Mouse (Mus musculus) spleen, postnatal 4 days (tissue): ENCODE data around the gene Npr2.

Experiments
- DNase-seq, 2 experiments: peaks; one replicate each; pipeline ENCODE4 v3.0.0; 2022; ENCODE audit warnings: low spot score in 2 of 2

Gene Npr2

DNA sequence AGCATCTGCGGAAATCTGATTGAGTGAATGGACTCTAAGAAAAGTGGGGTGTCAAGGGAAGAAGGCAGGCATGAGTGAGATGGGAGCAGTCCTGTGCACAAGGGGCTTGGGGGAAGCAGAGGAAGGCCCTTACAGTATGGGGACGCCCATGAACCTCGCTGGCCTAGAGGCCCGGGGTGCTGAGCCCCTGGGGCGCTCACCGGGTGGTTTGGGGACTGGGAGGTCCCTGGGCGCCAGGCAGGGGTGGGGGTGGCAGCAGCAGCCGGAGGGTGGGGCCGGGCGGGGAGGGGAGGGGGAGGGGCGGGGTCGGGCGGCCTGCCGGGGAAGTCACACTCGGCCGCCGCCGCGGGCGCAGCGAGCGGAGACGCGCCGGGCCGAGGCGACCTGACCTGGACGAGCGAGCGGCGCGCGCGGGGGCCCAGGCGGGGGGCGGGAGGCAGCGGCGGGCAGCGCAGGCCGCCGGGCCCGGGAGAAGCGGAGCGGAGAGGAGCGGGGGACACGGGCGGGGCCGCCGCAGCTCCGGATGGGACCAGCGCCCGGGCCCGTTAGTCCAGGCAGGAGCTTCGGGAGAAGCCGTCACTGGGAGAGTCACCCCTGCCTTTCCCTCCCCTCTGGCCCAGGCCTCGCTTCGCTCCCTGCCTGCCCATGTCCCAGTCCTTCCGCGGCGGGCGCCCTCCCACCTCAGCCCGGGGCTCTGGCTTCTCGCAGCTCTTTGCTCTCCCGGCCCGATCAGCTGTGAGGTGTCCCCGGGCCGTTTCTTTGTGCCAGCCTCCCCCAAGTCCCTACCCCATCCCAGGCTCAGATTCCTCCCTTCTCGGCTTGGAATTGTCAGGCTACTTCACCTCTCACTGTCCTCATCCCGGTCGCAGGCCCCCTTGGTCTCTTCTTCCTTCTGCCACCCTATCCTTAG is at the start of gene Npr2:
Gene Npr2 (plus strand): TSS at position 890 of the 910 bp plus-strand sequence.
- peak; percentile 19 to 65 for DNase-seq

DNA sequence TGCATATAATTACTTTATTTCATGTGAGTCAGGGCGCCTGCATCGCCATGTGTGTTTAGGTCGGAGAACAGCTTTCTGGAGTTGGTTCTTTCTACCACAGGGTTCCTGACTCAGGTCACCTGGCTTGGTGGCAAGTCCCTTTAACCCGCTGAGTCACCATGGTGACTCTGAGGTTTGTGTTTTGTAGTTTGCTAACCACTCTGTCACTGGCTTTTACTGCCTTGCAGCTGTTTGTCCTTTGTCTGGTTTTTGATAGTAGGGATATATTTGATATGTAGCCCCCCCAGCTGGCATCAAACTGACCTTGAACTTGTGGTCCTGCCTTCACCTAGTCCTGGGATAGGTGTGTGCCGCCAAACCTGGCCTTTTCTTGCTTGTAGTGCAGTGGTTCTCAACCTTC is 49.5 kb upstream of the Npr2 start:
- DNase-seq = no peak

DNA sequence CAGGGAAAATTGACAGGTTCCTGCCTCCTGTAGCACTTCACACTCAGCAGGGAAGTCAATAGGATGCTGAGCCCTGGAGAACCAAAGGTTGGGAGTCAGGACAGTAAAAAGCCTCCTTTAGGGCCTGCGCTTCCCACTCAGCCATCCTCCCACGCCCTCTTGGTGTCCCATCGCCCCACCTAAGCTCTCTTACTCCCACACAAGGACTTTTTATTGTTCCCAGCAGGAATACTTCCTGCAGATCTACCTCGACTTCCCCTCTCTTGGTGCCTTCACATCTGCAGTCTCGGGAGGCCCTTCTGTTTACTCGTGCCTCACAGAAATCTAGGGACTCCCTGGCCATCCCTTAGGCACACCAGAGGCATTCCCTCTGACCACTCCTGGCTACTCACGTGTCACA is 48.3 kb upstream of the Npr2 start:
- DNase-seq = no peak

DNA sequence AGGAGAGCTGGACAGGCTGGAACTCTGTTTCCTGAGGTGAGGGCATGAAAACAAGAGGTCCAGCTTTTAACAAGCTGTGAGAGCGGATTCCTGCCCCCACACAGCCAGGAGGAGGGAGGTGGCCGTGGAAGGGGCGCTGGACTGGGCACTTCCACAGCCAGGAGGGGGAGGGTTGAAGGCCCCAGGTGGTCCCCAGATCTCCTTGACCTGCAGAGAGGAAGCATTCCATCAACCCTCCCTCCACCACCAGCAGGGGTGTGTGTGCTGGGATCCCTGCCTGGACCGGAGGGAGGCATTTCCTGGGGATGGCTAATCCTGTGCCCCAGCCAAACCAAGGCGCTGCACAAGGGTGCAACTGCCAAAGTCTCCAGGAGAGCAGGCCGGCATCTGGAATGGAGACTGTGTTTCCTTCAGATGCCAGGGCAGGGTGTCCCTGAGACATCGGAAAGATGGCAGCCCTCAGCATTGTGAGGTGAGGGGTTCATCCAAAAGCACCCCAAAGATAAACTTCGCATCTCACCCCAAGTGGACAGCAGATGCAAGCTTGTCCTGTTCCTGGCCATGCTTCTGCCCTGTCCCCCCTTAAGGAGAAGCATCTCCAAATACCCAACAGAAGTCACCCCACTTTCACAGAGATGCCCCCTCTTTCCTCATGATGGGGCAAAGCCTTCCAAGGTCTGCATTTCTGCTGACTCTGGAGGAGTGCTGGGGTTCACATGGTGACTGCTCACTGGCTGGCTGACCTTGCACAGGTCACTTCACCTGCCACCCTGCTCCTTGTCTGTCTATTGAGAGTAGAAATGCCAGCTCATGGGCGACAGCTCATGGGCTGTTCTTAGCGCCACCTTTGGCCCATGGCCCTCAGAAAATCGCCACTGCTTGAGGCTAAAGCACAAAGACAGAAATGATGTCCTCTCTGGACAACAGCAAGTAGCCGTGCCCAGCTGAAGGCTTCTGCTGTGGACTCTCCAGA is 47.0 kb upstream of the Npr2 start, which contains the start of gene Msmp:
Gene Msmp (minus strand): TSS at position 51 of the 973 bp plus-strand sequence.
- no peak for DNase-seq

DNA sequence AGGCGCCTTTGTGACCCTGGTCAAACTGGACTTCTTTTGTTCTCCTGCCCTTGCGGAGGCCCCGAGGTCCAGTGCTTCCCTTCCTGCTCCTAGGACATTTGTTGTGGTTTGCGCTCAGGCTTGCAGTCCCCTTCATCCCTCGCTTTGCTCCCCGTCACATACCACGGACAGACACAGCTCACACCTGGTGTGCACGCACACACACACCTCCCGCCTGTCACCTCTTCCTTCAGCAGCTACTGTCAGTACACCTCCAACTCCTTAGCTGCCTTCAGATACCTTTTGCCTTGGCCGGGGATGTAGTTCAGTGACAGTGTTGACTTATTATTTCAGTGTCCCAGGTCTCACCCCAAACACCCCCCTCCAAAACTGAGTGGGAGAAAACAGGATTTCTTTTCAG is 46.1 kb upstream of the Npr2 start:
- DNase-seq = no peak

DNA sequence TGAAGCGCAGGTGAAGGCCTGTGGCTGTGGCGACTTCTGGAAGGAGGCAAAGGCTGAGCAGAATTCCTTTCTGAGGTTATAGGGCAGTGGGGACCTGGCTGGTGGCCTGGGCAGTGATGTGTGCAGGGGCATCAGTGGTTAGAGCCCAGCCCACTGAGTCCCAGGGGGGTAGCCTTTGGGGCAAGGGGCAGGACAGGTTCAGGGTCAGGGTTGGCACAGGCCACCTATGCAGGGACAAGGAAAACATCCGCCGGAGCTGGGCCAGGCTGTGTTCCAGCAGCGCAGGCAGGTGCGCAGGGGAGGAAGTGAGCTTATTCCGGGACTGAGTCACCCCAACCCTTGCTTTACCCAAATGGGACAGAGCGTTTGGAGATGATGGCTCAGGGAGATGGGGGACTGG is 45.3 kb upstream of the Npr2 start:
- no peak for DNase-seq

DNA sequence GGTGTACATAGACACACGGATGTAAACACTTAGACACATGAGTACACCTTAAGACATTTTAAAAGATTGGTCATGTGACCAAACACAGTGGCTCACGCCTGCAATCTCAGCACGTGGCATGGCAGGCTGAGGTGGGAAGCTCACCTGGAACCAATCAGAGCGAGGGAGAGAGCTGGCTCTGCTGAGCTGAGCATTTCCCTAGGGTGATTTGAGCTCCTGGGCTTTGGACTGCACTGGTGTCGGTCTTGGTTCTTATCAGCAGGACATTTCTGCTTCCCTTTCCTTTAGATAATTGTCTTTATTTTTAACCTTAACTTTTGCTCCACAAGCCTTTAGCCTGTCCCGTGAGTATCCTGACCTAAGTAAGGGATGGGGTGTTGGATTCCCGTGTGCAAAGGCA is 44.1 kb upstream of the Npr2 start:
- DNase-seq = no peak

DNA sequence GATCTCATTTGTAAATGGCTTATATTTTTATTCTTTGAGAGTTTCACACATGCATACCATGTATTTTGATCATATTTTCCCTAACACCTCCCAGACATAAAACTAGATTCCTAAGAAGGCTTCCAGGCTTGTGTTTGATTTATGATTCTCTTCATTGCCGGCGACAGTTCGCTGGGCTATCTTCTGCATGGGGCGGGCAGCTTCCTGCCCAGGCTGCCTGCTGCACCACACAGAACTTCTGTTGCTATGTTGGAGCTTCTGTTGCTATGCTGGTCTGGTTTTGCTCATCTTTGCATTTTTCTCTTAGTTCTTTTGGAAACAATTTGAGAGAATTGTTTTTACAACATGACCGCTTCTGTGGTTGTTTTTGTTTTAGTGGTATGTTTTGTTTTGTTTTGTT is 40.2 kb upstream of the Npr2 start:
- DNase-seq = no peak

DNA sequence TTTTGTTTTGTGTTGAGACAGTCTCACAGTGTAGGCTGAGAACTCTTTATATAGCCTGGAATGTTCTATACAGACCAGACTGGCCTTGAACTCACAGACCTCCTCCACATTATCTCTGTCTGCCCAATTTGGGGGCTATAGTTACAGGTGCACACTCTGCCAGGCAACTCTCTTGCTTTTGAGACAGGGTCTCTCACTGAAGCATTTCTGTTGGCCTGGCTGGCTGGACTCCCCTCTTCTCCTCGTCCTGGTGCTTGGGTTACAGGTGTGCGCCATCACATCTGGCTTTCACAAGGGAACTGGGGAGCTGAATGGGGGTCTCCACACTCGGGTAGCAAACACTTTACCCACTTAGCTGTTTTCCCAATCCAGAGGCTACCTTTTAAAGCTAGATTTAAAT is 39.8 kb upstream of the Npr2 start:
- no peak for DNase-seq

DNA sequence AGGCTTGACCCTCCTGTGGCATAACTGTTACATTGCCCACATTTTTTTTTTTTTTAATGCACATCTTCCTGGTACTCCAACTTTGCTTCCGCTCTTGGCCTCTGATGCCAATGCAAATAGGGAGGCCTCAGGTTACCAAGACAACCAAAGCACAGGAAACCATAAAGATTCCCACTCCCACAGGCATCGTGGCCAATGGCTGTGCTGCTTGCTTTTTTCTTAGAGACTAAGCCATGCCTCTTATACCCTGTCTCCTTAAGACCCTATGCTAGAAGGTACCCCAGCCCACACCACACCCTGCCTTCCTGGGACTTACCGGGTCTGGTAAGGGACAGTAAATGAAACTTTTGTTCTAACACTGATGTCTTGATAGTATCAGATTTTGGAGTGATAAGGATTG is 38.3 kb upstream of the Npr2 start:
- peak; percentile 7 to 43 for DNase-seq

DNA sequence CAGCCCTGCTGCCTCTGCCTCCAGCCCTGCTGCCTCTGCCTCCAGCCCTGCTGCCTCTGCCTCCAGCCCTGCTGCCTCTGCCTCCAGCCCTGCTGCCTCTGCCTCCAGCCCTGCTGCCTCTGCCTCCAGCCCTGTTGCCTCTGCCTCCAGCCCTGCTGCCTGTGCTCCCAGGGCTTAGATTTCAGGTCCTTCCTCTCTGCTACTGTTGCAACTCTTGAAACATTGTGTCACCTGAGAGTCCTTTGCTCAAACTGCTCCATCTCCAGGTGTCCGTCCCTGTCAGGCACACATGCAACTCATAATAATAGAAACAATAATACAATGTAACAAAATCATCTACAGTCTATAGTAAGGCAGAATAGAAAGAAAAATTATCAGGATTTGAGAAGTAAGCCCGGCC is 35.1 kb upstream of the Npr2 start:
- peak; percentile 9 to 54 for DNase-seq

DNA sequence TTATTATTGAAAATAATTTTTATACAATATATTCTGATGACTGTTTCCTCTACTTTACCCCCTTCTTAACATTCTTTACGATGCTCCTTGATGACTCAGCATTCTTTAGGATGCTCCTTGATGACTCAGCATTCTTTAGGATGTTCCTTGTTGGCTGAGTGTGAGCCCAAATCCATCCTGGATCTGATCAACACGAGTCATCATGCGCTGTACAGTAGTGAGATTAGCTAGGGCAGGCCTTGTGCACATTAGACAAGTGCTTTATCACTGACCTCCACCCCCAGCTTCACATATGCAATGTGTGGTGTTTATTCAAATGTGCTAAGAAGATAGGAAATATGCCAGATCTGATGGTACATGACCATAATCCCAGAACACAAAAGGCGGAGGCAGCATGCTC is 33.5 kb upstream of the Npr2 start:
- DNase-seq = peak; percentile 21 to 58

DNA sequence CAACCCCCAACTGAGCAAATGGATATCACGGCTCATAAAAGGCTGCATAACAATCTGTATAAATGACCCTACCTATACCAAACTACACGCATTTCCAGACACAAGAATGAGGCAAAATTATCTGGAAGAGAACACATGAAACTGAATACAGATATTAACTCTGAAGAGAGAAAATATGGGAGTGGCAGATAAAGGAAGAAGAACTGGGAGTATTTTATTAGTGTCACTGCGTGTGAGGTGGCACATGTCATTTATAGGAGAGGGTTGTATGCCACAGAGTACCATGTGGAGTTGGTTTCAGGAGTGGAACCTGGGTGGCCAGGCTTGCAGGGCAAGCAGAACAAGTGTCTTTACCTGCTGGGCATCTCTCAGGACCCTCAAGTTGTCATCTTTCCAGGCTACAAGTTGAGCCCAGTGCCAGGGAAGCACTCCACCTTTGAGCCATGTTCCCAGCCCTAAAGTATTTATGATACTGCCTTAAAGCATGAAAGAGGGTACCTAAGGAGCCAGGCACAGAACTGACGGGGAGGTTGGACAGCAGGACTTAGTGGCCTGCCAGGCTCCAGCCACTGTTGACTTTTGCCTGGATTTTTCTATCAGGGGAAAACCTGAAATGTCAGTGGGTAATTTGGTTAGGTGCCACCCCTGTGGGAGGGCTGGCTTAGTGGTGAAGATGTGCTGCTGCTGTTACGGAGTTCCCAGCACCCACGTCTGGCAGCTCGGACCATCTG is 32.9 kb upstream of the Npr2 start:
- DNase-seq = peak; percentile 14 to 58

DNA sequence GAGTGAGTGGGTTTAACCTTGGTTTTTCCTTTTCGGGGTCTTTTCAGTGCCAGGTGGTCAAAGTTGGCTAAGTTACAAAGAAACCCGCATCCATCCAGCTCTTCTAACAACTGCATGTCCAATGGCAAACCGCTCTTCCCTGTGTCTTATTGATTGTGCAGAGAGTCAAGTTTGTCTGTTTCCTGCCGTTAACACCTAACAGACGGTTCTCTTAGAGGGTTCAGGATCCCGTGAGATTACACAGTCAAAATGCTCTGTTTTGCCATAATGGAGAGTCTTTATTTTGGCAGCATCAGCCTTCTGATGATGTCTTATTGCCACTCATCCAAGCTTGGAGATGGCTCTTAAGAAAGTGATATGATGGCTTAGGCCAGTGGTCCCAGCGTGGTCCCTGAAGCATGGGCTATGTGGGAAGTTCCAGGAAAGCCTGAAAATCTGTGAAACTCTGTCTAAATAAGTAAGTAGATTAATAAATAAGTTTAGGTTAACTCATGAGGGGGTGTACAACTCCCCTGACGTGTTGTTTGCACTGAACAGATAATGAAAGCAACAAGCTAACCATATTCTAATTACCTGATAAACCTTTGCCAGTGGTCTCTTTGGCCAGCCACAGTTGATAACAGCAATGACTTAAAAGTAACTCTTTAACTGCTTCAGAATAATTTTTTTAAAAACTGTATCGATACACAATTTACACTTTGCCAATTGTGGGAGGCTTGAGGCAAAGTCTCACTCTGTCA is 31.4 kb upstream of the Npr2 start:
- DNase-seq = peak in 1 of 2 experiments; percentile 11

DNA sequence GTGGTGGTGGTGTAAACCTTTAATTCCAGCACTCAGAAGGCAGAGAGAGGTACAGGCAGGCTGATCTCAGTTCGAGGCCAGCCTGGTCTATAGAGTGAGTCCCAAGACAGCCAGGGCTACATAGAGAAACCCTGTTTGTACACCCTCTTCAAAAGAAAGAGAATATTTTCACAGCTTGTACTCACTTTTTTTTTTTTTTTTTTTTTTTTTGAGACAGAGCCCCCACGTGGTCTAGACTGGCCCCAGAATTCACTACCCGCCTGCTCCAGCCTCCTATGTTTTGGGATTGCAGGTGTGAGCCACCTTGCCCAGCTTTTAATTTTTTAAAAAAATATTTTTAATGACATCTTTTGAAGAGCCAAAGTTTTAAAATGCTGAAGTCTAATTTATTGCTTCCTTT is 27.6 kb upstream of the Npr2 start:
- no peak for DNase-seq

DNA sequence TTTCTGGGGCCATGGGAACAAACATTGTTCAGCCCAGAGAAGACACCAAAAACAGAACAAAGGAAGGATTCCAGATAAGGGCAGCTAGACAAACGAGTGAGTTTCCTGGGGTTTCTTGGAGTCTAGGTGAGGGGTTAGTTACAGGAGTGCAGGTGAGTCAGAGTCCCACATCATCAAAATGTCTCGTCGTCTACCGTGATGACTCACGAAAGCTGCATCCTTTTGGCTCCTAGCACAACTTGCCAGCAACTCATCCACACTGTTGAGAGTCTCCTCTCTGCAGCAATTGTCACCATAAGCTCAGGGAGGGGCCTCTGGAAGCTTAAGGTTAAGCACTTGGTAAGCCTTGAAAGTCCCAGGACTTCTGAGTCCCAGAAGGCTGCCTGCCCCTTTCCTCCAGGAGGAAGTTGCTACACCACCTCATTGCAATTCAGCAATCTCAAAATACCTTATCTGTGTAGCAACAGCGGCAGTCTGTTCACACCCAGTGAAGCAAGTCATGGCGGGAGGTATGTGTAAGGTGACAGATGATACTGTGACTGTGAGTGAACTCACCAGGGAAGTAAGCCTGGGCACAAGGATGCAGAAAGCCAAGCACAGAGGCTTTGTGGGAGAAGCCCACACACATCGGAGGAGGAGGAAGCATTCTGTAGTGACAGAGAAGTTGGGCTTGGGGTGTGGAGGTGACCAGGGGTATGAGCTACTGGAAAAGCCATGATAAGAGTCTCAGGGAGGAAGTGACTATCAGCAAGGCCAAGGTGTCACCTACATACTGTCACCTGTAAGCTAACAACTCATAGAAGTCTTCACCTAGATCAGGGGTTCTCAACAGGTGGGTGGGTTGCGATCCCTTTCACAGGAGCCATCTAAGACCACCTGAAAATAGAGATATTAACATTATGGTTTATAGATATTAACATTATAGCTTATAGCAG is 26.7 kb upstream of the Npr2 start:
- DNase-seq = peak; percentile 56 to 74

DNA sequence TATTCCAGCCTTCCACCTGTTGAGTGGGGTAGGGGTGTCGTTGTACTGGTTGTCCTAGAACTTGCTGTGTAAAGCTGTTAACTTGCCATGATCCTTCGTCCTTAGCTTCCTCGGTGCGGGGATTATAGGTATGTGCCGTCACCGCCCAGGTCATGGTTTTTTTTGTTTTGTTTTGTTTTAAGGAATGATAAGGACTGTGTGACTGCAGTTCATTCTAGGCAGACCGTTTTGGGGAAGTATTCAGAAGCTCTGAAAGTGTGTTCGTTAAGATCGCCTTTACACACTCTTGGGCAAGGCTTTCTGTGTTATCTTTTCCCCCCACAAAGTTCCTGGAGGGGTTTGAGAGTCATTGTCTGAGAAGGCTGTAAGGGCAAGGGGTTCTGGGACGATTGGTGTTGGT is 19.2 kb upstream of the Npr2 start:
- peak; percentile 11 to 53 for DNase-seq

DNA sequence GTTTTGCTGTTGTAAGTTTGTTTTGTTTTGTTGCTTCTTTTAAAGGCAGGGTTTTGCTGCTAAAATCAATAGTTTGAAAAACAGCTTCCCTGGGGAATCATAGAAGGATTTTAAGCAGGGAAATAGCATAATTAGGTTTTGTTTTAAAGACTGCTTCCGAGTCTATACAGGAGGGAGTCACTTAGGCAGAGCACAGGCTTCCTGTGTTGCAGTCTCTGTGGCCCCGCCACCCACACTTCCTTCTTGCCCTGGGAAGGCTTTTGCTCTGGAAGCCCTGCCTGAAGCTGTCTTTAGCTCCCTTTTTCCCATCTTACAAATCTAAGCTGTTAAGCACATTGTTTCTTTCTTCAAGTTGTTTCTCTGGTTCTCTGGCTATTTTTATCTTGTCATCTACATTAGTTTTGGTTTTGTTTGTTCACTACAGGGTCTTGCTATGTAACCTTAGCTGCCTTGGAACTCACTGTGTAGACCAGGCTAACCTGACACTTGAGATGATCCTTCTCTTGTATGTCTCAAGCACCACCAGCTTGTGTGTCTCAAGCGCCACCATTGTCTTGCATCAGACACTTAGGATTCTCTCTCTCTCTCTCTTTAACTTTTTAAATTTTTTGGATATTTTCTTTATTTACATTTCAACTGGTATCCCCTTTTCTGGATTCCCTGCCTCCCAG is 18.5 kb upstream of the Npr2 start:
- peak; percentile 28 to 64 for DNase-seq

DNA sequence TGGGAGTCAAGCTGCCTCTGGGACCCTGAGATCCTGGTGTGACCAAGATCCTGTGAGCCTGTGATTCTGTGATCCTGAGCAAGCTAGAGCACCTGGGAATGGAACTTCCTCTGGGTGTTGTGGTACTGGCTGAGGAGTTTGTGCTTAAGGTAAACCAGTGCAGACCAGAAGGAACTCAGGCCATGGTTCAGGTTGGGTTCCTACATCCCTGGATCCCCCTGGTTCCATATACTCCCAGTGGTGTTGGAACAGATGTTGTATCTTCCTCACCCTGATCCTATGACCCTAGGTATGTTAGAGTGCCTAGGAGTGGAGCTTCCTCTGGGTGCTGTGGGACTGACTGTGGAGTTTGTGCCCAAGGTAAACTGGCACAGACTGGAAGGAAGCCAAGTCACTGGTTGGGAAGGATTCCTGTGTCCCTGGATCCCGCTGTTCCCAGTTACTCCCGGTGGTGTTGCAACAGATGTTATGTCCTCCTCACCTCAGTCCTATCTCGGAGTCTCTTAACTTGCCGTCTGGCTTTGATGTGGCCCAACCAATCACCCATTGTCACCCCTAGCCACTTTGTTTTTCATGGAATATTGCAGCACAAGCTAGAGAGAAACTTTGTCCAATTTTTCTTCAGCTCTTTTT is 11.5 kb upstream of the Npr2 start:
- DNase-seq = peak; percentile 8 to 52
